Mouse (Mus musculus) left cerebral cortex, postnatal 14 days (tissue): Measurements from ENCODE around the gene Emilin1. TPM values are rescaled to one million over a fixed set of nuclear protein-coding genes. Genes with fewer than 3 reads are reported as not detected.

ENCODE experiments used
- DNase-seq, 2 experiments: peaks; one replicate each; pipeline ENCODE4 v3.0.0; 2021 to 2022; ENCODE audit warnings: low spot score in 2 of 2, mixed read lengths in 1 of 2
- intact Hi-C: fragments of 180-260 bp; cut with DNase I; formaldehyde crosslinking; loops from one replicate; pipeline ENCODE4 v1.15.1; 2025
- total RNA-seq, 2 experiments: library from RNA; stranded (reverse); gene quantifications; 2 replicates each; pipeline ENCODE4 v1.2.3; 2021

Gene Emilin1
- total RNA-seq, 2 experiments from 2014 or later: 4.5 to 4.9 TPM

DNA sequence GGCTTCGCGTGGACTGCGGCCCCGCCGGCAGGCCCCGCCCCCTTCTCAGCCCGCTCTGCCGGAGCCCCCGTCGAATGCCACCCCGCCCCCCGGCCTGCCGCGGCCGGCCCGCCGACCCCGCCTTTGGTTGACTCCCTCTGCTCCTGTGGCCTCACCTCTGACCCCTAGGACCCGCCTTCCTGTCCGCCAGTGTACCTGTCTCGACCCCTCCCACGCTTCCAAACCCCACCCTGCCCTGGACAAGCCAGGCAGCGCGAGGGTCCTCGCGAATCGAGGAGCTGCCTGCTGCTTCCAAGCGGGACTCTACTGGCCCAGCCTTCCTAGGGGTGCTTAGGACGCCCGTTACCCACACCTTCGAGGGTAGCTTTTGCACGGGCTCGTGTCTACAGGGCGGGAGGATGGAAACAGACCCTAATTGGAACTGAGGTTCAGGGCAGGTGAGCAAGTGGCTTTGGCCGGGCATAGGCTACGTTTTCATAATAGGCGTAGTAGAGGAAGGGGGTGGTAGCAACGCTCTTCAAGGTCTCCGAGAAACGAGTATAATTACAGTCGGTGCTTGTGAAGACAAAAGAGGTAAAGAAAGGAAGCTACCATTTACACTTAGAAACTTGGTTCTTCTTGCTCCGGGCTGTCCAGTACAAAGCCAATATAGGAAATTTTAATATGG is 24.0 kb upstream of the Emilin1 start:
- peak in 1 of 2 experiments; percentile 25 for DNase-seq
- intact Hi-C loops: loop anchor here (5.0 to 10.0 kb wide), 2 partner anchors 77 to 174 kb away; partner anchors contain the start of genes Dpysl5 and Mapre3

DNA sequence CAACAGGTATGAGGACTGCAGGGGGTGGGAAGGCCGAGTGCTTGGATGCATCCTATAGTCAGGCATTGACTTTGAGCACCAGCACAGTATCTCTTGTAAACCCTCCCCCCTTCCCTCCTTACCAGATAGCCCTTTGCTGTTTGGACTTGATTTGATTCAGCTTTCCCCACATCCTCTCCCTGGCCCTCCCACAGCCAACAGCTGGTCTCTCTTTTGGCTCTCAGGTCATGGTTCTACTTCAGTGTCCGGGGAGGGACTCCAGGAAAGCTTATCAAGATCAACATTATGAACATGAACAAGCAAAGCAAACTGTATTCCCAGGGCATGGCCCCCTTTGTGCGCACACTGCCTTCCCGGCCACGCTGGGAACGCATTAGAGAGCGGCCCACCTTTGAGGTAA is 22.8 kb upstream of the Emilin1 start:
- intact Hi-C loops: no loop called here
- DNase-seq: no peak

DNA sequence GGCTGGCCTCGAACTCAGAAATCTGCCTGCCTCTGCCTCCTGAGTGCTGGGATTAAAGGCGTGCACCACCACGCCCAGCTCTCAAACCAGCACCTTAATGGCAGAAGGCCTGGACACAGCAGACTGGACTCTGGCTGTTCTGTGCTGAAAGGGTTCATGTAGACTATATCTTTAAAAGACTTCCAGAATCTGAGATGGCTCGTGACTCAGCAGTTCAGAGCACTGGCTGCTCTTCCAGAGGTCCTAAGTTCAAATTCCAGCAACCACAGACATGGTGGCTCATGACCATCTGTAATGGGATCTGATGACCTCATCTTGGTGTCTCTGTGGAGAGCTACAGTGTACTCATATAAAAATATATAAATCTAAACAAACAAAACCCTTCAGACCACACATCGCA is 11.3 kb upstream of the Emilin1 start:
- no peak for DNase-seq

DNA sequence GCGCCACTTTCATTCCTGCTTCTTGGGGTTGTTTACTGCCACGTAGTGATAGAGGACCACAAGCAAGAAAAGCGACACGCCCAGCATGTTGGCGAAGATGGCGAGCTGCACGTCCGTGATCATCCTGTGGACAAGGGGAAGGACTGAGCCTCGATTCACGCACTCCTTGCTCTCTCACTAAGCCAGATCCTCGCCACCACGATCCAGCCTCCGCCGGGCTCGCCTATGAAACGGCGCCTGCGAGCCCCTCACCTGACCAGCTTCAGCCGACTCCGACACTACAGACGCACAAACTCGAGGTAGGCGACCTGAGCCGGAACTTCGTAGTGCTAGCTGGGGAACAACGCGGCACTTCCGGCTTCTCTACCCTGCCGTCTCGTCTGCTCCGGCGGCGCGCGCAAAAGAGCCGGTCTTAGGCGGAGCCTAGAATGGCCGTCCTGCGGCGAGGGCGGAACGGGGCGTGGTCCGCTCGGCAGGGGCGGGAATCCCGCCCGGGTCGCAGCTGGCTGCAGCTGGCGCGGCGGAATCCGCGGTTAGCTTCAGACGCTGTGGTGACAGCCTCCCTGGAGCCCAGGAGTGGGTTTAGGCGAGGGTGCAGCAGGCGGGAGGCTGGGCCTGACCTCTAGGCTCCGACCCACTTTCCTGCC is 5.7 kb upstream of the Emilin1 start, which contains the start of gene Ost4:
TSS of gene Ost4 (minus strand) at position 376 of the 647 bp plus-strand sequence.
- intact Hi-C loops: no loop called here
- DNase-seq: peak; percentile 95 to 97

More for the DNA sequence above, 11.3 kb upstream of the Emilin1 start:
- intact Hi-C loops: no loop called here

DNA sequence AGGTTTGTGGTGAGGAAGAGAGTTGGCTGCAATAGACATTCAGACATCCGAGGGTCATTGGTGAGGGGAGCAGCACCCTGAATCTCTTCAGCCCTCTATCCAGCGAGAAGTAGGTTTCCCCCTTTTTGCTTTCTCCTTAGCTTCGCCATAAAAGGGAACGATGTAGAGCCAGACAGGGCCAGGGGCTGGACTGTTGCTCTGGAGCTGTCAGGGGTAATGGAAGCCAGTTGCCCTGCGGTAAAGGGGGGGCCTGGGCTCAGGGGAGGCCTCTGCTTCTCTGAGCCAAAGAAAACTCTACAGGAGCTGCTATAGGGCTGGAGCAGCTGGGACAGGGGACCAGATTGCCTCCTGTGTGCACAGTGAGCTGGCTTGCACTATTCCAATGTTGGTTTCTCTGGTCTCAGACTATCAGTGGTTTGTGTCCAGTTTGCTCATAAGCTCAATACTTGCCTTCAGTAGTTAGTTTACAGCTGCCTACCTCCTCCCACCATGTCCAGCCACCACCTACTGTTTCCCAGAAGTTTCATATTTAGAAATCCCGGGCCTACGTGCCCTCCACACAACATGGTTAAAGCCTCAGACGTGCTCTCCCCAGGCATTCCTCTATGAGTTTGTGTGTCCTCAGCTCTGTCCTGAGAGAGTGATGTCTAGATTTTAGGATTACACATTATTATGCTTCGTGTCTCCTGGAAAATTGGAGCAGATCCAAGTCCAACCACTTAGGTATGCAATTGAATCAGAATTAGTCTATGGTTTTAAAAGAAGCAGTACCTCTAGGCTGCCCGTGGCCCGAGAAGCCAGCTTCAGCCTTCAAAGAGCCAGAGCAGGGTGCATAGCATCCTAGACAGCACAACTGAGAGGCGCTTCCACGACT is 4.5 kb upstream of the Emilin1 start:
- DNase-seq: no peak
- intact Hi-C loops: no loop called here

DNA sequence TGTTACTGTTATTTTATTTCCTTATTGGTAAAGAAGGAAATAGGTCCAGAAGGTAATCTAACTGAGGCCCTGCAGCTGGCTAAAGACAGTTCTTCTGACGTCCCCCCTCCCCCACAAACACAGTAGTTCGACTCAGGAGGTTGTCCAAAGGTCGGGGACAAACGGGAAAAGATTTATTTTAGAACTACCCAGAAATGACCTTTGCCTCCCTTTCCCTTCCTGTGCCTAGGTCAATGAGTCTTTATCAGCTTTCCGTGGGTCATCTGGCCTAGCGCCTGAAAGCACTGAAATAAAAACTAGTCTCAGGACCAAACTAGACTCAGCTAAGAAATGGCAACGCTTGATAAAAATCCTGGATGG is 3.9 kb upstream of the Emilin1 start:
- intact Hi-C loops: no loop called here
- no peak for DNase-seq

DNA sequence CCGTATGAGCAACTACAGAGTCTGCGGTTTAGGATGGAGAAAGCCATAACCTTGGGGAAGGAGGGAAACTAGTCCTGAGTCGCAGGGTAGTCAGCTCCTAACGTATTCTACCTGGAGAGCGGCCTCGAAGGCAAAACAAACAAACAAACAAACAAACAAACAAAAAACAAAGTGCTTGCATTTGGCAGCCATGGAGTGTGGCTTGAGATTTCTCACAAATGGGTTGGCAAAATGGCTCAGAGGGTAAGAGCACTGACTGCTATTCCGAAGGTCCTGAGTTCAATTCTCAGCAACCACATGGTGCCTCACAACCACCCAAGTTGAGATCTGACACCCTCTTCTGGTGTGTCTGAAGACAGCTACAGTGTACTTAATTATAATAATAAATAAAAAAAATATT is 3.3 kb upstream of the Emilin1 start:
- intact Hi-C loops: loop anchor here (10.0 kb wide), 1 partner anchor 195 kb away; the partner anchor contains the start of gene Dpysl5
- no peak for DNase-seq

DNA sequence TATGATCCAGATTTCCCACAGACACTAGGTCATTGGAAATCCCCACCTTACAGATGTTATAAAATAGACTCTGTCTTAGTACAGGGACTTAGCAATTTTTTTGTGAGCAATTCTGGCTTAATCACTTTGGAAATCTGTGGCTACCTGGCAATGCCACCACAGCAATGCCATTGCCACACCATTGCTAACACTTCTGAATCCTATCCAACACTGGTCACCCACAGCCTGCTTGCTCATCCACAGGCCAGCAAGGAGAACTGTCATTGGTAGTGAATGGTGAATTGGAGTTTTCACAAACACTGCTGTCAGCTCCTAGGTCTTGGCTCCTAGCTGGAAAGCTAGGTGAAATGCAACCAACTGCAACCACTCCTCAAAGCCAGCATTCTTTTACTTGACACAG is 2.7 kb upstream of the Emilin1 start:
- DNase-seq: no peak
- intact Hi-C loops: loop anchor here (10.0 kb wide), 1 partner anchor 196 kb away; the partner anchor contains the start of gene Dpysl5

DNA sequence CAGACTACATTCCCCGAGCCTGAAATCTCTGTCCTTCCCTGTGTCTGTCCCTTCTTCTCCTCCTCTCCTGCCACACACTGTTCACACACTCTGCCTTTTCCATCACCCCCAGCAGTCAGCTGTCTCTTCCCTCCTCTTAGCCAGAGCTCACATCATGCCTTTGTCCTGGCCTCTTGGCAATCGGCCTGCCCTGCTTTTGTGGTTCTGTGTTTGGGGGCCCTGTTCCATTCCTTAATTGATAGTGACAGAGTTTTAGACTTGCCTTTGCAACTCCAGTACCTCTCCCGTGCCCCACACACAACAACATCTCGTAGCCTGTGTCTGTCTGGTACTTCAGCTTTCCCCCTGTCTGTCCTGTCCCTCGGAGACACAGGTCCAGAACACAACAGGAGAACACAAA is 1.0 kb upstream of the Emilin1 start:
- DNase-seq: no peak
- intact Hi-C loops: loop anchor here (10.0 kb wide), 1 partner anchor 197 kb away; the partner anchor contains the start of gene Dpysl5

DNA sequence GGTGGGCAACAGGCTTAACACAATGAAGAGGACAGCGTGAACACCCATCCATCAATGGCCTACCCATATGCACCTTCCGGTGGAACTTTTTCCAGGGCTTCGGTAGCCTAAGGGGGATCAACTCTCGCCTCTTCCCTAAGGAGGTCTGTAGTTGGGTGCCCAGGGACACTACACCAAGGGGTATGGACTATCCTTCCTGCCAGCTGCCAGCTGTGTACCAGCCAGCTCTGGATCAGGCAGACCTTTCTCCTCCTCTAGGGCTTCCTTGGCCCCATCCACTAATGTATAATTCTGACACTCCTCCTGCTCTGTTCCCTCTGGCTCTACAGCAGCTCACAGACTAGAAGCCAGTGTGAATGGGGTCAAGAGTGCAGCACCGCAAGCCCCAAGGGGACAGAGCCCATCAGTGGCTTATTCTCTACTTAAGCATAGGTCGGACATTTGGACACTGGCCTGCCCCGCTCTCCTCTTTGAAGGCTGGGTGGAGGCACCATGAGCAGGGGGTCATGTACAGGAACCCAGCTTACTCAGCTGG is 966 bp downstream of the Emilin1 start:
- intact Hi-C loops: loop anchor here (10.0 kb wide), 1 partner anchor 199 kb away; the partner anchor contains the start of gene Dpysl5
- no peak for DNase-seq

DNA sequence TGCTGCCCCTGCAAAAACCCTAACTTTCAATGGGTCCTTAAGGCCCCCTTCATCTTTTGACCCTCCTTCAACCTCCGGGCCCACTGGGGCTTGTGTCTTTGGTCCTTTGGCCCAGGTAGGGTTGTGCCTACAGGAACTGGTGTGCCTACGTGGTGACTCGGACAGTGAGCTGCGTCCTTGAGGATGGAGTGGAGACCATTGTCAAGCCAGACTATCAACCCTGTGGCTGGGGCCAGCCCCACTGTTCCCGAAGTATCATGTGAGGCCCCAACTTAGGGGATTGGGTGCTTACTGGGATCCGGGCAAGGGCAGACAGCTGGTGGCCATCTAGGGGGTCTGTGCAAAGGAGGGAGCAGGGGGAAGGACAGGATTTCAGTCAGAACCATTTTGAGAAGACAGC is 1.6 kb downstream of the Emilin1 start:
- intact Hi-C loops: loop anchor here (5.0 to 10.0 kb wide), 2 partner anchors 108 to 200 kb away; partner anchors contain the start of gene Dpysl5
- no peak for DNase-seq

DNA sequence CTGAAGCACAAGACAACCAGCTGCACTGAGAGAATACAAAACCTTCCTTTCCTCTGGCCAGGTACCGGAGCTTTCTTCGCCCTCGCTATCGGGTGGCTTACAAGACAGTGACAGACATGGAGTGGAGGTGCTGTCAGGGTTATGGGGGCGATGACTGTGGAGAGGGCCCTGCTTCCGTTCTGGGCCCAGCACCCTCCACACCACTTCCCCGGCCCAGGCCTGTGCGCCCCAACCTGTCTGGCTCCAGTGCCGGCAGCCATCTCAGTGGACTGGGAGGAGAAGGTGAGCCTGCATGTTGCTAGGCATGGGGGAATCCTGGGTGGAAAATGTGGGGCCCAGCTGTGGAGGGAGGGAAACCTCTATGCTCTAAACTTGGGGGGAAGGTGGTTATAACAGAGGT is 2.3 kb downstream of the Emilin1 start:
- intact Hi-C loops: loop anchor here (5.0 to 10.0 kb wide), 2 partner anchors 108 to 201 kb away; partner anchors contain the start of gene Dpysl5
- DNase-seq: no peak

DNA sequence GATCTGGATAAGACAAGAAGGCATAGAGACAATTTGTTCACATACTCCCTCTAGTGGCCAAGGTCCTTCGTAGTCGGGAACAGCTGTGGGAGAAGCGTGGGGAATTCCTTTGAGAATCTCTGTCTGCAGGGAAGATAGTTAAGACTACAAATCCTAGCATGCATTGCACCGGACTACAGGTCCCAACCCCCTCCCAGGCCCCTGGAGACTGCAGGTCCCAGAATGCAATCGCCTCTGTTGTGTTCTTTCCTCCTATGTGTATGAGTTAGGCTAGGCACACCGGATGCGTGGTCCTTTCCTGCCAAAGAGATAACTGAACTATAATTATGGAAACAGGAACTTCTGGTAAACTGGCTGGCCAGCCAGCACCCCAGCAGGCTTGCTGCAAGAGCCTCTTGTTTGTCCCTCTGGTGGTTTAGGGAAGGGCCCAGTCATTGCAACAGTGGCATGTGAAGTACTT is 2.8 kb downstream of the Emilin1 start:
- DNase-seq: peak; percentile 91 to 97
- intact Hi-C loops: loop anchor here (5.0 to 10.0 kb wide), 2 partner anchors 109 to 201 kb away; partner anchors contain the start of gene Dpysl5

DNA sequence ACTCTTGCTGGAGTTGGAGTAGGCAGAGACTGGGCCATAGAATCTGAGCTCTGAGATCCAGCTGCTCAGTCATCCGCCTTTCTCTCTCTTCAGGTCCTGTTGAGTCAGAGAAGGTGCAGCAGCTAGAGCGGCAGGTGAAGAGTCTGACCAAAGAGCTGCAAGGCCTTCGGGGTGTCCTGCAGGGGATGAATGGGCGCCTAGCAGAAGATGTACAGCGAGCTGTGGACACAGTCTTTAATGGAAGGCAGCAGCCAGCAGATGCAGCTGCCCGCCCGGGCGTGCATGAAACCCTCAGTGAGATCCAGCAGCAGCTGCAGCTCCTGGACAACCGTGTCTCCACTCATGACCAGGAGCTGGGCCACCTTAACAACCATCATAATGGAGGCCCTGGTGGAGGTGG is 3.6 kb downstream of the Emilin1 start:
- intact Hi-C loops: loop anchor here (5.0 to 10.0 kb wide), 2 partner anchors 110 to 202 kb away; partner anchors contain the start of gene Dpysl5
- no peak for DNase-seq

DNA sequence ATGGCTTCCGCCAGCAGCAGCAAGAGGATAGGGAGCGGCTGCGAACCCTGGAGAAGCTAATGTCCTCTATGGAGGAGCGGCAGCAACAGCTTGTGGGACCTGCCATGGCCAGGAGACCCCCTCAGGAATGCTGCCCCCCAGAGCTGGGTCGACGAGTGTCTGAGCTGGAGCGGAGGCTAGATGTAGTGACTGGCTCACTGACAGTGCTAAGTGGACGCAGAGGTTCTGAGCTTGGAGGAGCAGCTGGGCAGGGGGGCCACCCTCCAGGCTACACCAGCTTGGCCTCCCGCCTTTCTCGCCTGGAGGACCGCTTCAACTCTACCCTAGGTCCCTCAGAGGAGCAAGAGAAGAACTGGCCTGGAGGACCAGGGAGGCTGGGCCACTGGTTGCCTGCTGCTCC is 4.1 kb downstream of the Emilin1 start:
- intact Hi-C loops: loop anchor here (5.0 to 10.0 kb wide), 2 partner anchors 110 to 203 kb away; partner anchors contain the start of gene Dpysl5
- DNase-seq: no peak

DNA sequence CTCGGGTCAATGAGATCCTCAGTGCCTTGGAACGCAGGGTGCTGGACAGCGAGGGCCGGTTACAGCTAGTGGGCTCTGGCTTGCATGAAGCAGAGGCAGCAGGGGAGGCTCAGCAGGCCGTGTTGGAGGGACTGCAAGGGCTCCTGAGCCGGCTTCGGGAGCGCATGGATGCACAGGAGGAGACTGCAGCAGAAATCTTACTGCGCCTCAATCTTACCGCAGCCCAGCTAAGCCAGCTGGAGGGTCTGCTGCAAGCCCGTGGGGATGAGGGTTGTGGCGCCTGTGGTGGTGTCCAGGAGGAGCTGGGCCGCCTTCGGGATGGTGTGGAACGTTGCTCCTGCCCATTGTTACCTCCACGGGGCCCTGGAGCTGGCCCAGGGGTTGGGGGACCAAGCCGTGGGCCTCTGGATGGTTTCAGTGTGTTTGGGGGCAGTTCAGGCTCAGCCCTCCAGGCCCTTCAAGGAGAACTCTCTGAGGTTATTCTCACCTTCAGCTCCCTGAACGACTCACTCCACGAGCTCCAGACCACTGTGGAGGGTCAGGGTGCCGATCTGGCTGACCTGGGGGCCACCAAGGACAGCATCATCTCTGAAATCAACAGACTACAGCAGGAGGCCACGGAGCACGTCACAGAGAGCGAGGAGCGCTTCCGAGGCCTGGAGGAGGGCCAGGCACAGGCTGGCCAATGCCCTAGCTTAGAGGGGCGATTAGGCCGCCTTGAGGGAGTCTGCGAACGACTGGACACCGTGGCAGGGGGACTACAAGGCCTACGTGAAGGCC is 4.9 kb downstream of the Emilin1 start:
- intact Hi-C loops: loop anchor here (5.0 to 10.0 kb wide), 2 partner anchors 111 to 203 kb away; partner anchors contain the start of gene Dpysl5

DNA sequence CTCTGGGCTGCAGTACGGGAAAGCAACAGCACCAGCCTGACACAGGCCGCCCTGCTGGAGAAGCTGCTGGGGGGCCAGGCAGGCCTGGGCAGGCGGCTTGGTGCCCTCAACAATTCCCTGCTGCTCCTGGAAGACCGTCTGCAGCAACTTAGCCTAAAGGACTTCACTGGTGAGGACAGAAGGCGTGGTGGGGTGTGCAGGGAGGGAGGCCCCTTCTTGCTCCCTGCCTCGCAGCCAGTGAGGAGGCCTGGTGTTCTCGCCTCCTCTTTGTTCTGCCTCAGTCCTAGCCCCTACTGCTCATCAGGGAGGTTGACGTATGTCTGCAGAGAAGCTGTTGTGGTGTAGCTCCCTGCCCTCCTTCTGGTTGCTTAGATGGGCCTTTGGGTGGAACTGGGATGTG is 5.5 kb downstream of the Emilin1 start:
- no peak for DNase-seq
- intact Hi-C loops: loop anchor here (5.0 to 10.0 kb wide), 2 partner anchors 111 to 204 kb away; partner anchors contain the start of gene Dpysl5

More for the DNA sequence above, 4.9 kb downstream of the Emilin1 start:
- no peak for DNase-seq
